Mouse (Mus musculus): Measurements from ENCODE around the gene Mtmr14.

GRCm38 (mm10) chr6:113306986-113307349 lies 69.3 kb downstream of the Mtmr14 start, which contains the start of gene Brpf1:
- TF ChIP-seq CTCF (IDR thresholded peaks at IDR 0.05; ENCODE audit: control insufficient read depth, insufficient read depth, insufficient read length) (no peak), MAX (IDR thresholded peaks at IDR 0.05) (no peak), USF1 (IDR thresholded peaks at IDR 0.05; ENCODE audit: low read depth) (no peak), MYOD1 (IDR thresholded peaks at IDR 0.05; ENCODE audit: control insufficient read depth, insufficient read length, low read depth) (no peak), MYOG (IDR thresholded peaks at IDR 0.05; ENCODE audit: control insufficient read depth, extremely low read depth, insufficient read length) (no peak), CEBPB (IDR thresholded peaks at IDR 0.05; ENCODE audit: low read depth) (no peak), FOSL1 (IDR thresholded peaks at IDR 0.05; ENCODE audit: insufficient read depth, low read length, poor library complexity, severe bottlenecking) (no peak)

Measured in C2C12 (cell line).